Comparison of ENCODE assay signal across 10 mouse cellular contexts in genomic region chr6:145578457-145579185, GRCm38 (mm10). TPM values are rescaled to one million over a fixed set of nuclear protein-coding genes. Genes with fewer than 3 reads are reported as not detected.
A peak's percentile ranks its signal among the peaks of the same experiment; 100 is the strongest.
DNase-seq lines count a peak whose midpoint lies in the region; ATAC-seq and TF ChIP-seq lines count a peak whose summit lies in the region.
"Had no signal": no experiment of that assay in that cellular context is flagged by ENCODE, and none has a peak within 500 bp of the region (broad histone marks: within the 10 kb centered on the region; RNA-seq: fewer than 3 reads in every experiment).

No protein-coding gene starts in this region.

- ATAC-seq in lung, embryonic 16.5 days (ENCODE audit: low read depth), result peak; percentile 81
- peak; percentile 48; the same call in 1 of the 2 replicates for ATAC-seq in forebrain, embryonic 13.5 days
- ATAC-seq in kidney, embryonic 16.5 days (ENCODE audit: low FRiP score, low TSS enrichment), result peak; percentile 87
- no peak for ATAC-seq in midbrain, postnatal 0 days (ENCODE audit: low FRiP score)

- peak overlapping the region; percentile 29; the same call in 1 of the 2 replicates for H3K4me2 ChIP-seq in lung, embryonic 16.5 days (ENCODE audit: low read depth, low read length)
- H3K4me2 ChIP-seq in forebrain, embryonic 13.5 days, result no peak overlapping the region
- H3K4me2 ChIP-seq in kidney, embryonic 16.5 days (replicated peaks; ENCODE audit: low read depth, low read length), result peak overlapping the region; percentile 11; the same call in 1 of the 2 replicates
- H3K4me2 ChIP-seq in midbrain, postnatal 0 days (ENCODE audit: low read depth, low read length, poor library complexity, severe bottlenecking), result no peak overlapping the region

- H3K9me3 ChIP-seq in lung, embryonic 16.5 days (ENCODE audit: control insufficient read depth, low read length), result no peaks in the 10 kb centered on the region
- H3K9me3 ChIP-seq in forebrain, embryonic 13.5 days (replicated peaks), result no peaks in the 10 kb centered on the region
- no peaks in the 10 kb centered on the region for H3K9me3 ChIP-seq in kidney, embryonic 16.5 days (ENCODE audit: low read length)
- no peaks in the 10 kb centered on the region for H3K9me3 ChIP-seq in midbrain, postnatal 0 days (ENCODE audit: low read length)

- H3K4me3 ChIP-seq in lung, embryonic 16.5 days (ENCODE audit: low read length), result no peak overlapping the region
- no peak overlapping the region for H3K4me3 ChIP-seq in forebrain, embryonic 13.5 days
- H3K4me3 ChIP-seq in kidney, embryonic 16.5 days (ENCODE audit: low read length), result no peak overlapping the region
- H3K4me3 ChIP-seq in midbrain, postnatal 0 days (ENCODE audit: low read depth, low read length), result no peak overlapping the region

- 15% methylated on average over 10 of the region's 10 CpGs for WGBS in lung, embryonic 16.5 days
- WGBS in forebrain, embryonic 13.5 days, result 38% methylated on average over 10 of the region's 10 CpGs
- WGBS in kidney, embryonic 16.5 days, result 8% methylated on average over 10 of the region's 10 CpGs
- 26% methylated on average over 10 of the region's 10 CpGs for WGBS in midbrain, postnatal 0 days

- H3K27ac ChIP-seq in lung, embryonic 16.5 days (ENCODE audit: low read length), result peak overlapping the region; percentile 38; the same call in 1 of the 2 replicates
- H3K27ac ChIP-seq in forebrain, embryonic 13.5 days, result peak overlapping the region; percentile 11; the same call in 1 of the 2 replicates
- H3K27ac ChIP-seq in kidney, embryonic 16.5 days (ENCODE audit: low read length), result peak overlapping the region; percentile 59
- H3K27ac ChIP-seq in midbrain, postnatal 0 days (ENCODE audit: low read depth, low read length), result 0 out of 2 replicates have a peak overlapping the region, but pooled peaks have one; percentile 26

- TF ChIP-seq CTCF in midbrain, postnatal 0 days (IDR thresholded peaks at IDR 0.05), result no peak

- no peaks in the 10 kb centered on the region for H3K27me3 ChIP-seq in lung, embryonic 16.5 days (ENCODE audit: control insufficient read depth, insufficient read depth, low read depth, low read length)
- no peaks in the 10 kb centered on the region for H3K27me3 ChIP-seq in forebrain, embryonic 13.5 days
- no peaks in the 10 kb centered on the region for H3K27me3 ChIP-seq in kidney, embryonic 16.5 days (ENCODE audit: insufficient read depth, low read length)
- no peaks in the 10 kb centered on the region for H3K27me3 ChIP-seq in midbrain, postnatal 0 days (ENCODE audit: insufficient read depth, low read length)

- no peak overlapping the region for H3K9ac ChIP-seq in lung, embryonic 16.5 days (ENCODE audit: low read length)
- no peak overlapping the region for H3K9ac ChIP-seq in forebrain, embryonic 13.5 days
- H3K9ac ChIP-seq in kidney, embryonic 16.5 days (replicated peaks; ENCODE audit: low read length), result no peak overlapping the region
- H3K9ac ChIP-seq in midbrain, postnatal 0 days (replicated peaks; ENCODE audit: low read length, poor library complexity, severe bottlenecking), result no peak overlapping the region

- DNase-seq in lung, postnatal 14 days, result no peak
- no peak for DNase-seq in midbrain, postnatal 0 days (ENCODE audit: low spot score)
- no peak for DNase-seq in spleen, postnatal 10 days (ENCODE audit: low spot score in 2 of 2)
- DNase-seq in spleen, adult 12 weeks (ENCODE audit: low spot score), result no peak
- no peak for DNase-seq in right cerebral cortex, postnatal 36 days (ENCODE audit: low spot score in 2 of 2)

- no peaks in the 10 kb centered on the region for H3K36me3 ChIP-seq in lung, embryonic 16.5 days (ENCODE audit: control insufficient read depth, insufficient read depth, low read length)
- H3K36me3 ChIP-seq in forebrain, embryonic 13.5 days (ENCODE audit: poor library complexity, severe bottlenecking), result no peaks in the 10 kb centered on the region
- no peaks in the 10 kb centered on the region for H3K36me3 ChIP-seq in kidney, embryonic 16.5 days (ENCODE audit: insufficient read depth, low read length)
- no peaks in the 10 kb centered on the region for H3K36me3 ChIP-seq in midbrain, postnatal 0 days (ENCODE audit: insufficient read depth, low read length)

- peaks cover 16% of the 10 kb centered on the region for H3K4me1 ChIP-seq in lung, embryonic 16.5 days (replicated peaks; ENCODE audit: control insufficient read depth, insufficient read depth, low read length)
- peaks cover 17% of the 10 kb centered on the region for H3K4me1 ChIP-seq in forebrain, embryonic 13.5 days
- peaks cover 21% of the 10 kb centered on the region for H3K4me1 ChIP-seq in kidney, embryonic 16.5 days (ENCODE audit: insufficient read depth, low read length)
- H3K4me1 ChIP-seq in midbrain, postnatal 0 days (ENCODE audit: insufficient read depth, low read length), result no peaks in the 10 kb centered on the region

RNA-seq across cellular contexts. Expression of gene Lmntd1, which starts 35.5 kb away (rescaled TPM):
- 0.83 and 1.3 TPM in 2 replicates for polyA plus RNA-seq in lung, embryonic 16.5 days (2015; fragmentation: Nextera tagmentation; extraction: Ambion mirVana)
- polyA plus RNA-seq in forebrain, embryonic 13.5 days (2015; fragmentation: Nextera tagmentation; extraction: Ambion mirVana), result 0.45 and 0.47 TPM in 2 replicates
- polyA plus RNA-seq in kidney, embryonic 16.5 days (2015; fragmentation: Nextera tagmentation; extraction: Ambion mirVana), result 1.6 and 1.8 TPM in 2 replicates
- 2.0 and 2.3 TPM in 2 replicates for total RNA-seq in midbrain, postnatal 0 days (2014; rRNA removed)
- 1.5 and 2.7 TPM in 2 replicates for polyA plus RNA-seq in midbrain, postnatal 0 days (2015; fragmentation: Nextera tagmentation; extraction: Ambion mirVana)

RNA-seq across cellular contexts. Expression of gene Tuba3b, which starts 36.9 kb away (rescaled TPM):
- not detected in 2 replicates for polyA plus RNA-seq in lung, embryonic 16.5 days (2015; fragmentation: Nextera tagmentation; extraction: Ambion mirVana)
- not detected in 2 replicates for polyA plus RNA-seq in forebrain, embryonic 13.5 days (2015; fragmentation: Nextera tagmentation; extraction: Ambion mirVana)
- polyA plus RNA-seq in kidney, embryonic 16.5 days (2015; fragmentation: Nextera tagmentation; extraction: Ambion mirVana), result 0.31 TPM in 1 of 2 replicates, not detected in the other
- total RNA-seq in midbrain, postnatal 0 days (2014; rRNA removed), result 0.44 TPM in 1 of 2 replicates, not detected in the other
- 0.11 TPM in 1 of 2 replicates, not detected in the other for polyA plus RNA-seq in midbrain, postnatal 0 days (2015; fragmentation: Nextera tagmentation; extraction: Ambion mirVana)
- total RNA-seq: left cerebral cortex, adult 18-20 months had no signal
- polyA plus RNA-seq: embryonic facial prominence, embryonic 11.5 days had no signal

Comparison
In these comparisons a context has a peak if more than half of its experiments do, and no peak if none do; other contexts are left out.
1. H3K4me2 ChIP-seq: peak in lung, embryonic 16.5 days (single experiment) and kidney, embryonic 16.5 days (single experiment); none in forebrain, embryonic 13.5 days (single experiment) and midbrain, postnatal 0 days (single experiment).
2. Peak in every context shown above with its lines, with median percentiles within 50 percentile points of each other: H3K27ac ChIP-seq.